Mouse (Mus musculus) MEL (cell line): Measurements from ENCODE around the gene Uncx.

ENCODE experiments used
- CTCF ChIP-seq, 3 experiments: IDR thresholded peaks in 2 of 3; conservative IDR thresholded peaks in 1 of 3; 2 replicates each; pipeline ENCODE4 v1.5.1; 2011 to 2012; ENCODE audit warnings: low read length in 3 of 3, low read depth in 2 of 3, mild to moderate bottlenecking in 2 of 3, improper control_type of control experiment in 1 of 3, inconsistent platforms in 1 of 3, mixed read lengths in 1 of 3, moderate library complexity in 1 of 3; ENCODE audit not compliant: control insufficient read depth in 1 of 3, insufficient read depth in 1 of 3, poor library complexity in 1 of 3, severe bottlenecking in 1 of 3
- E2F4 ChIP-seq: IDR thresholded peaks from 2 replicates; pipeline ENCODE4 v1.6.1; 2011; ENCODE audit warnings: low read depth, low read length, improper control_type of control experiment, borderline replicate concordance
- EP300 ChIP-seq, 2 experiments: IDR thresholded peaks; 2 replicates each; pipeline ENCODE4 v1.6.1; 2011; ENCODE audit warnings: improper control_type of control experiment in 2 of 2, low read length in 2 of 2, low read depth in 1 of 2, mild to moderate bottlenecking in 1 of 2
- GATA1 ChIP-seq: IDR thresholded peaks from 2 replicates; pipeline ENCODE4 v1.6.1; 2011; ENCODE audit warnings: low read depth, low read length, improper control_type of control experiment
- KAT2A ChIP-seq: conservative IDR thresholded peaks from 2 replicates; pipeline ENCODE4 v1.6.1; 2012; ENCODE audit warnings: low read depth, low read length, improper control_type of control experiment, inconsistent platforms
- MAFK ChIP-seq: IDR thresholded peaks from 2 replicates; pipeline ENCODE4 v1.6.1; 2011; ENCODE audit warnings: low read depth, mild to moderate bottlenecking, low read length, improper control_type of control experiment, borderline replicate concordance
- MAX ChIP-seq: IDR thresholded peaks from 2 replicates; pipeline ENCODE4 v1.6.1; 2011; ENCODE audit warnings: low read length, improper control_type of control experiment
- MEF2A ChIP-seq: IDR thresholded peaks from 2 replicates; pipeline ENCODE4 v1.6.1; 2014; ENCODE audit warnings: low read depth, mild to moderate bottlenecking, inconsistent platforms, low read length, improper control_type of control experiment; ENCODE audit not compliant: poor library complexity, insufficient replicate concordance, severe bottlenecking; ENCODE audit errors: extremely low read depth
- MXI1 ChIP-seq: IDR thresholded peaks from 2 replicates; pipeline ENCODE4 v1.6.1; 2011; ENCODE audit warnings: mild to moderate bottlenecking, low read depth, low read length, improper control_type of control experiment
- NRF1 ChIP-seq: IDR thresholded peaks from 2 replicates; pipeline ENCODE4 v1.6.1; 2014; ENCODE audit warnings: low read depth, mild to moderate bottlenecking, inconsistent platforms, low read length, improper control_type of control experiment, moderate library complexity; ENCODE audit not compliant: poor library complexity, insufficient read depth, severe bottlenecking
- POLR2A ChIP-seq, 2 experiments: IDR thresholded peaks; 2 replicates each; pipeline ENCODE4 v1.6.1; 2011 to 2012; ENCODE audit warnings: low read length in 2 of 2, mild to moderate bottlenecking in 2 of 2, control low read depth in 1 of 2, improper control_type of control experiment in 1 of 2, low read depth in 1 of 2, moderate library complexity in 1 of 2; ENCODE audit not compliant: control insufficient read depth in 1 of 2, insufficient read depth in 1 of 2, poor library complexity in 1 of 2
- UBTF ChIP-seq: IDR thresholded peaks from 2 replicates; pipeline ENCODE4 v1.6.1; 2012; ENCODE audit warnings: low read depth, mild to moderate bottlenecking, inconsistent platforms, low read length, improper control_type of control experiment, moderate library complexity, borderline replicate concordance; ENCODE audit not compliant: insufficient read depth

- no peak for TF ChIP-seq CTCF (IDR thresholded peaks at IDR 0.05 in 2 of 3, conservative IDR thresholded peaks at IDR 0.05 in 1 of 3; ENCODE audit: control insufficient read depth in 1 of 3, insufficient read depth in 1 of 3, low read depth in 2 of 3, low read length in 3 of 3, poor library complexity in 1 of 3, severe bottlenecking in 1 of 3)
- no peak for TF ChIP-seq MAFK
- no peak for TF ChIP-seq UBTF
- no peak for TF ChIP-seq EP300 (IDR thresholded peaks at IDR 0.05; ENCODE audit: low read depth in 1 of 2, low read length in 2 of 2)
- TF ChIP-seq MEF2A: no peak
- TF ChIP-seq GATA1: no peak
- TF ChIP-seq MXI1: no peak
- no peak for TF ChIP-seq POLR2A (IDR thresholded peaks at IDR 0.05; ENCODE audit: control insufficient read depth in 1 of 2, insufficient read depth in 1 of 2, low read depth in 1 of 2, low read length in 2 of 2, poor library complexity in 1 of 2)
- no peak for TF ChIP-seq MAX
- no peak for TF ChIP-seq NRF1
- TF ChIP-seq E2F4: no peak
- no peak for TF ChIP-seq KAT2A
Measured at GRCm38 (mm10) chr5:139521987-139522386, 21.3 kb upstream of the Uncx start.
